Mouse (Mus musculus) large intestine, adult 2 months (tissue): ENCODE results near the gene Pafah1b2. TPM values are rescaled to one million over a fixed set of nuclear protein-coding genes. Genes with fewer than 3 reads are reported as not detected.

ENCODE experiments used
- DNase-seq: peaks from one replicate; pipeline ENCODE4 v3.0.0-alpha.2; 2012; ENCODE audit warnings: low read depth, low spot score
- WGBS: fragments of 180-500 bp; shearing (Covaris S2); methylation state at CpG from one replicate; pipeline ENCODE4 v1.1.7; 2018; 5-methylcytosine and 5-hydroxymethylcytosine counted together
- polyA plus RNA-seq: library from polyadenylated mRNA; depleted of rRNA; stranded (reverse); fragments of >200 nt; gene quantifications from 2 replicates; pipeline ENCODE4 v1.2.3, GENCODE M21; 2012; rRNA removed

The Pafah1b2 gene
- polyA plus RNA-seq, result 9.9 and 11.8 TPM in 2 replicates

DNA sequence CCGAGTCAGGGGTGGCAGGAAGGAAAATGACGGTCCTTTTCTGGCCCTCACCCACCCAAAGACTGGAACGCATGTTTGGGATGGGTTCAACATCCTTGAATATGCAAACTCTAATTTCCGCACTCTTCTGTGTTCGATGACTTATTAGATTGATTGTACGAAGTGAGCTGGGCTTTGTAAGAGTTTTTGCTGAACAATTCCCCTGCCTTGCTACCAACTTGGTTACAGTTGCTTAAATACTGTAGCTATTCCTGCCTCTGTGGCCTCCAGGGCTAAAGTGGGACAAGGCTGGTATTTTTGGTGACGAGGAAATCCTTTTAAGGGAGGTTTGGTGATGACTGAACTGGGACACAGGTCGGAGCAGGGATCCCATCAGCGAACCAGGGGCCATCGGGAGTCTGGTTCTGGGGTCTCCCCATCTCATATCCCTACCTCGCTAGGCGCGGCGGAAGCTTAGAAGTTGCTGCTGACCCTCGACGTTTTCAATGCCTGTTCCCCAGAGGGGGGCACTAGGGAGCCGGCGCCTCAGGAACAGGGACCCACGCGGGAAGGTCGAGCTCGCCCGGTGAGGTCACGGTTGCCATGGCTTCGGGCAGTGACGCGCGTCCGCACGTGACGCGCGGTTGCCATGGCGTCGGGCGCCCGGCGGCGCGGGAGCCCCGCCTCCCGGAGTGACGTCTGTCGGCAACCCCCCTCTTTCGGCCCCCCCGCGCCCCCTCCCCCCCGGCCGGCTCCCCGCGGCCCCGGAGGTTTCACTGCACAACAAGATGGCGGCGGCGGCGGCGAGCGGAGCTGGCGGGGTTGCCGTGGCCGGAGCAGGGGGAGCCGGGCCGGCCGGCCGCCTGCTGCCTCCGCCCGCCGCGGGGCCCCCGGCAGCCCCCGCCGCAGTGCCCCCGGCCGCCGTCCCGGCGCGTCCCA lies at the start of gene Pafah1b2, which contains the start of gene Sik3:
Pafah1b2 (minus strand) TSS at position 600 of the 918 bp plus-strand sequence.
Sik3 (plus strand) TSS at position 730 of the 918 bp plus-strand sequence.
- DNase-seq, result no peak
- WGBS, result 3% methylated on average over 60 of the region's 78 CpGs

DNA sequence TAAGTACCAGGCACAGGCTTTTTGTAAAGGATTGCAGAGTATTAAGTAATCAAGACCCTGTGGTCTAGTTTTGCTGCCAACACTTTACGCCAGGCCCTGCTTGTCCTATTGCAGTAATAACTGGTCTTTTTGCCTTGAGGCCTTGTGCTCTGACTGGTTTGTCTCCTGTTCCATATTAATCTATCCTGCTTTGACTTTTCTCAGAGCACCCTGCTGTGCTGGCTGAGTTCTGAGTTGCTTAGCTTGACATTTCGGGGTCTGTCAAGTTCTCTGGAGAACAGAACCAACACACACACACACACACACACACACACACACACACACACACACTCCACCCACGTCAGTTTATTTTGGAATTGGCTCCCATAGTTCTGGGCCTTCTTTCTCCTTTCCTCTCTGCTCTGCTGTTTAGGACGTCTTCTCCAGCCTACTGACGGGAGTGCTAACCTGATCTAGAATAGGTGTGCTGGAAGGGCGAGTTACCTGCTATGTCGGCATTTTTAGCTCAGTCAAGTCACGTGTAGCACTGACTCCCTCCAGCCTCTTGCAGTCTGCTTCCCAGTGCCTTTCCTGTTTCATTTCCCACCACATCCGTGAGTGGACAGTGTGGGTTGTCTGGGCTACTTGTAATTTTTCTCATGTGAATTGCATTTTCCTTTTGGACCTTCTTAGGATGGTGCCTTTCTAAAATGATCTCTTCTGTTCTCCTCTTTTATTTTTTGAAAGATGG lies 49.4 kb upstream of the Pafah1b2 start:
- no peak for DNase-seq
- 69% methylated on average over 9 of the region's 9 CpGs for WGBS

DNA sequence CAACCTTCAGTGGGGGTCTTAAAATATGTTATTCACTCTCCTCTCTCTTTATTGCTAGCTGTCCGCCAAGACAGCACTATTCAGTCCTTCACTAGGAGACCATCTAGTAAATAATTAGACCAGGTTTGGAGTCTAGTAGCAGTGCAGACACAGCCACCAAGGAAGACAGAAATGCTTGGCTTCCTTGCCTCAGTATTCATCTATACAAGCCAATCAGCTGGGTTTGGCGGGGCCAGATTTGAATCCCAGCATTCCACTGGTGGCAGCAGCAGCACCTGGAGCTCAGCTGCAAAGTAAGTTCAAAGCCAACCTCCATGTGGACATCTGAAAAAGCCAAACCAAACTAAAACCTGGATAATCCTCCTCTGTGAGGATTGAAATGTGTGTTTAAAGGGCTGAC lies 47.8 kb upstream of the Pafah1b2 start:
- WGBS, result 70% methylated on average over 2 of the region's 2 CpGs
- DNase-seq, result no peak

DNA sequence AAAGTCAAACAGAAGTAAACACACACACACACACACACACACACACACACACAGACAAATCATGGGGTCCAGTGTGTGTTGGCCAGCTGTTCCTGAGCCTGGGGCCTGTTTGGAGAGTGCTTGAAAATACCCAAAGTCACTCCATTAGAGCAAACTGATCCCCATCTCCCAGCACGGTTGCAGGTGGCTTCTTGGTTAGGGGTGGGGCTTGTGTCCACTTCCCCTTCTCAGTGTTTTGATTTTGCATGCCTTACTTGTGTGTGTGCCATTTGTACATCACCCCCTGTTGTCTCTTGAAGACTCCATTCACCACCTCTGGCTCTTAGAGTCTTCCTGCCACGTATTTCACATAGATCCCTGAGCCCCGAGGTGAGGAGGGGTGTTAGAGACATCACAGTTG lies 45.6 kb upstream of the Pafah1b2 start:
- WGBS, result 82% methylated on average over 3 of the region's 3 CpGs
- no peak for DNase-seq

DNA sequence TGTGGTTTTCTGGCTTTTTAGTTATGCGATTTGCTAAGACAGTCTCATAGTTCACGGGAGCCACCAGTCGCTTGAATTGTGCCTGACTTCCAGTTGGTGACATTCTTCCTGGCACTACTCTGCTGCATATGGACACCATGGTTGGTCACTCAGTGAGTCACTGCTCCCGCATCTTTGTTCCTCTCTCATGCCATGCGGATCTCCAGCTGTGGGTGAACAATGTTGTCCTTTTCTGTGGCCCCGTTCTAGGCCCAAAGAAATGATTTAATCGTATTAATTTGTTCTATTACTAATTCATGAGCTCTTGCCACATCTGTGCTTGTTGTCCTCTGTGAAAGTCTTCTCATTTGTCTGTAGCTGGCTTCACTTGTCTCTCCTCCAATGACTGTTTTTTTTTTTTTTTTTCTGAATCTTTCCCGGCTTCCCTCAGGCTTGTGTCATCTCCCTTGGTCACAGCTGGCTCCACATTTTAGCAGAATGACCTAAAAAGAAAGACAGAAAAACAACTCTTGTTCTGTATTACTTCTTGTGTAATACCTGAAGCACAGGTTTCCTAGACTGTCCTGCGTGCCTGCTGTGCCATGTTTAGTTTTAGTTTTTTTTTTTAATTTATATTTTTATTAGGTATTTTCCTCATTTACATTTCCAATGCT lies 40.6 kb upstream of the Pafah1b2 start:
- no peak for DNase-seq
- 82% methylated on average over 9 of the region's 9 CpGs for WGBS

DNA sequence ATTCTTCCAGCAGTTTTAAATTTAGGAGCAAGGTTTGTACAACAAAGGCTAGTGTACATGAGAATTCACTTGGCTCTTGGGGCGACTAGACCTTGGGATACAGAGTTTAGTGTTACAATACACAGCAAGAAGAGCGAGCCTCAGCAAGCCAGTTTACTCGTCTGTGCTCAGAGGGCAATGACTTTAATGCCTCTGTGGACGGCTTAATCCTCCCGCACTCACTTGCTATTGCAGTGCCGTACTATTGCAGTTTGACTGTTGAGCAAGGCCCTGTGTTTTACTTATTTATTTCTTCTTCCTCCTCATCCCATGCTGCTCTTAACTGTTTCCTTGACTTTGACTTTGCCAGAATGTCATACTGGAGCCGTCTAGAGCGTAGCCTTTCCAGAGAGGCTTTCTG lies 37.7 kb upstream of the Pafah1b2 start:
- no peak for DNase-seq
- 82% methylated on average over 8 of the region's 8 CpGs for WGBS

DNA sequence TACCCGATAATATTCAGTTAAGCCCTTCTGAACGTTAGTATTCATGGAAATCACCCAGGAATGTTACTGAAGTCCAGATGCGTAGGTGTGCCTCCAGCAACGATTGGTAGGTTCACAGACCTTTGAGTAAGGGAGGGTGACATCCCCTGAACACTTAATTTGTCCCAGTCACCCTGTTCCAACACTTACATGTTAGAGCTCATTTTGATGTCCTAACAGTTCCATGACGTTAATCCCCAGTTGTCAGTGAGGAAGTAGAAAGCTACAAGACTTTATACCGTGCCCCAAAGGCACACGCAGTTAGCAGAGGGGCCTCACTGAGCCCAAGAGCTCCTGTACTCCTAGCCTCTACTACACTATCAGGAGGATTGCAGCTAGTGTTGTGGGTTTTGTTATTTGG lies 37.0 kb upstream of the Pafah1b2 start:
- WGBS, result 70% methylated on average over 7 of the region's 7 CpGs
- no peak for DNase-seq

GRCm38 (mm10) chr9:46046724-46047517 lies 34.4 kb upstream of the Pafah1b2 start:
- WGBS, result 88% methylated on average over 11 of the region's 11 CpGs

DNA sequence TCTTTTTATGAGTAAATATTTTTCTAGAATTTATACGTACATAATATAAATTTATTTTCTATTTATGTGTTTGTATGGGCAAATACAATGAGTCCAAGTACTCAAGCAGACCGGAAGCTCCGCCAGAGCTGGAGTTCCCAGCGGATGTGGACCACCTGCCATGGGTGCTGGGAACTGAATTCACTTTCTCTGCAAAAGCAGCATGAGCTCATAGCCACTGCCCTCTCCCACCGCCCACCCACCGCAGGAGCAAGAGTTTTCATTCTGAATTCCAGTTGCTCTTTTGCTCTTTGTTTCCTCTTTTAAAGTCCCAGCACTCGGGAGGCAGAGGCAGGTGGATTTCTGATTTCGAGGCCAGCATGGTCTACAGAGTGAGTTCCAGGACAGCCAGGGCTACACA lies 31.1 kb upstream of the Pafah1b2 start:
- WGBS, result 96% methylated on average over 8 of the region's 8 CpGs
- DNase-seq, result no peak

More at GRCm38 (mm10) chr9:46046724-46047517, 34.4 kb upstream of the Pafah1b2 start:
- no peak for DNase-seq

- no peak for DNase-seq
- 15% methylated on average over 3 of the region's 3 CpGs for WGBS
Observed at GRCm38 (mm10) chr9:46042387-46042786, 29.9 kb upstream of the Pafah1b2 start.

- WGBS, result 73% methylated on average over 2 of the region's 2 CpGs
Observed at GRCm38 (mm10) chr9:46041186-46041585, 28.7 kb upstream of the Pafah1b2 start.

GRCm38 (mm10) chr9:46038786-46039185 lies 26.3 kb upstream of the Pafah1b2 start:
- DNase-seq, result no peak
- WGBS, result 95% methylated on average over 13 of the region's 13 CpGs

More at GRCm38 (mm10) chr9:46041186-46041585, 28.7 kb upstream of the Pafah1b2 start:
- DNase-seq, result no peak

- DNase-seq, result no peak
- WGBS, result 94% methylated on average over 8 of the region's 8 CpGs
Observed at GRCm38 (mm10) chr9:46036881-46037280, 24.4 kb upstream of the Pafah1b2 start.

GRCm38 (mm10) chr9:46035290-46035871 lies 22.9 kb upstream of the Pafah1b2 start:
- no peak for DNase-seq
- WGBS, result 54% methylated on average over 9 of the region's 9 CpGs

- WGBS, result 82% methylated on average over 3 of the region's 3 CpGs
Observed at GRCm38 (mm10) chr9:46033862-46034261, 21.4 kb upstream of the Pafah1b2 start.

GRCm38 (mm10) chr9:46033058-46033457 lies 20.6 kb upstream of the Pafah1b2 start:
- 84% methylated on average over 1 of the region's 1 CpGs for WGBS
- DNase-seq, result no peak

More at GRCm38 (mm10) chr9:46033862-46034261, 21.4 kb upstream of the Pafah1b2 start:
- DNase-seq, result no peak

GRCm38 (mm10) chr9:46032190-46032589 lies 19.7 kb upstream of the Pafah1b2 start:
- 62% methylated on average over 6 of the region's 6 CpGs for WGBS

GRCm38 (mm10) chr9:46030968-46031367 lies 18.5 kb upstream of the Pafah1b2 start:
- WGBS, result 82% methylated on average over 6 of the region's 6 CpGs
- no peak for DNase-seq

More at GRCm38 (mm10) chr9:46032190-46032589, 19.7 kb upstream of the Pafah1b2 start:
- DNase-seq, result no peak

DNA sequence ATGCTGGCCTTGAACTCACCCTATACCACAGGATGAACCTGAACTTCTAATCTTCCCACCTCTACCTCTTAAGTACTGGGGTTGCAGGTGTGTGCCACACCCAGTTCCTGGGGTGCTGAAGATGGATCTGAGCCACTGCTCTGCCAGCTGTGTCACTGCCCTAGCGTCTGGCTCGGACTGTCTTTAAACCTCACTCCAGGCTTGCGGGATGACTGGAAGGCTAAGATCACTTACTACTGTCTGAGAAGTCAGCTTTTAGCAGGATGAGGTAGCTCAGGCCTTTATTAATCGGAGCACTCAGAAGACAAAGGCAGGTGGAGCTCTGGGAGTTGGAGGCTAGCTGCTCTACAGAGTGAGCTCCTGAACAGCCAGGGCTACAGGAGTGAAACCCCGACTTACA lies 17.7 kb upstream of the Pafah1b2 start:
- DNase-seq, result no peak
- 58% methylated on average over 5 of the region's 5 CpGs for WGBS
